Mouse (Mus musculus): ENCODE measurements around the gene Prkch.

DNA sequence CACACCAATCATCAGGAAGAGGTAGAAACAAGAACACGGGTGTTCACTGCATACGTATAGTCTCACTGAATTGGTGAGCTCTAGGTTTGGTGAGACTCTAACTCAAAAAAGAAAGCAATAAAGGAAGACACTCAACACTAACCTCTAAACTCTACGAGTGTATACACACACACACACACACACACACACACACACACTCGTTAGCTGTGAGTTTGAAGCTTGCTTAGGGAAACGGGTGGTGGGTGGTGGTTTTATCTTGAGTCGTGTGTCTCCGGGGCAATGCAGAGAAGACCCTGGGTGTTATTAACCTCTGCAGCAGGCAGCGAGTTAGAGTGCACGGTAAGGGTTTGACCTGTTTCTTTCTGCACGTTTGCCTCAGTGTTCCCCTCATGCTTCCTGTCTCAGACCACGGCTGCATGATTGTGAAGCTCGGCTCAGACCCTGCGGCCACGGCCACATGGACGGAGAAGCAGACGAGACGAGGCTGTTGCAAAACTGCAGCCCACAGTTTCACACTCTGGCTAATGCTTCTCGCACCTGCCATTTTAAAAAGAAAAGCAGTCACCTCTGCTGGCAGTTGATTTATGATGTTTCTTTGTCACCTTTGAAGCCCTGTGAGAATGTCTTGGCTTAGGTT is 72.1 kb downstream of the Prkch start:
- TF ChIP-seq CTCF (IDR thresholded peaks at IDR 0.05; ENCODE audit: low read depth) (no peak), EP300 (IDR thresholded peaks at IDR 0.05; ENCODE audit: low read depth) (no peak)
